Mouse (Mus musculus) frontal cortex, postnatal 10 days (tissue): Measurements from ENCODE around the gene Zfp790.

ENCODE experiments used
- DNase-seq, 2 experiments: peaks; one replicate each; pipeline ENCODE4 v3.0.0; 2022; ENCODE audit warnings: low spot score in 2 of 2, mixed read lengths in 1 of 2

The Zfp790 gene

GRCm38 (mm10) chr7:29815910-29816429 is at the start of gene Zfp790:
Gene Zfp790, plus strand, starts transcription at chr7:29816114.
- peak; percentile 86 to 87 for DNase-seq

GRCm38 (mm10) chr7:29767058-29767686 is 48.7 kb upstream of the Zfp790 start:
- peak; percentile 69 to 79 for DNase-seq

GRCm38 (mm10) chr7:29768090-29768900 is 47.6 kb upstream of the Zfp790 start, which contains the start of gene Zfp84:
Gene Zfp84, plus strand, starts transcription at chr7:29768552.
- peak; percentile 81 to 82 for DNase-seq

GRCm38 (mm10) chr7:29768980-29769379 is 46.9 kb upstream of the Zfp790 start:
- no peak for DNase-seq

GRCm38 (mm10) chr7:29773503-29773902 is 42.4 kb upstream of the Zfp790 start:
- DNase-seq = no peak

GRCm38 (mm10) chr7:29774371-29774770 is 41.5 kb upstream of the Zfp790 start:
- no peak for DNase-seq

GRCm38 (mm10) chr7:29776568-29776967 is 39.3 kb upstream of the Zfp790 start:
- DNase-seq = no peak

GRCm38 (mm10) chr7:29777372-29777771 is 38.5 kb upstream of the Zfp790 start:
- DNase-seq = no peak

- DNase-seq = peak; percentile 83 to 84
Observed at GRCm38 (mm10) chr7:29783871-29784551, 31.9 kb upstream of the Zfp790 start, which contains the start of gene Zfp30. Gene Zfp30, plus strand, starts transcription at chr7:29783998.

GRCm38 (mm10) chr7:29785023-29785422 is 30.9 kb upstream of the Zfp790 start:
- DNase-seq = no peak

GRCm38 (mm10) chr7:29785888-29786287 is 30.0 kb upstream of the Zfp790 start:
- DNase-seq = no peak

GRCm38 (mm10) chr7:29792906-29793305 is 23.0 kb upstream of the Zfp790 start:
- no peak for DNase-seq

GRCm38 (mm10) chr7:29807046-29807445 is 8.9 kb upstream of the Zfp790 start:
- DNase-seq = no peak

- no peak for DNase-seq
Observed at GRCm38 (mm10) chr7:29812244-29812643, 3.7 kb upstream of the Zfp790 start.

GRCm38 (mm10) chr7:29814381-29814780 is 1.5 kb upstream of the Zfp790 start:
- no peak for DNase-seq

- no peak for DNase-seq
Observed at GRCm38 (mm10) chr7:29815061-29815784, 691 bp upstream of the Zfp790 start.

- peak; percentile 38 to 69 for DNase-seq
Observed at GRCm38 (mm10) chr7:29818619-29819254, 2.8 kb downstream of the Zfp790 start.

- no peak for DNase-seq
Observed at GRCm38 (mm10) chr7:29828001-29828400, 12.1 kb downstream of the Zfp790 start.

- DNase-seq = no peak
Observed at GRCm38 (mm10) chr7:29829804-29830203, 13.9 kb downstream of the Zfp790 start.

GRCm38 (mm10) chr7:29836816-29837215 is 20.9 kb downstream of the Zfp790 start:
- DNase-seq = no peak

GRCm38 (mm10) chr7:29839256-29839655 is 23.3 kb downstream of the Zfp790 start:
- DNase-seq = no peak
